Mouse (Mus musculus) gastrocnemius, adult 18-20 months (tissue): ENCODE data around the gene Olfml2b. TPM values are rescaled to one million over a fixed set of nuclear protein-coding genes. Genes with fewer than 3 reads are reported as not detected.

Experiments
- DNase-seq: peaks from one replicate; pipeline ENCODE4 v3.0.0; 2021; ENCODE audit warnings: low spot score
- long read RNA-seq, 2 experiments: library from polyadenylated mRNA; stranded (forward); transcript quantifications; one replicate each; pipeline ENCODE4 v2.0.0; 2021
- total RNA-seq, 2 experiments: library from RNA; stranded (reverse); gene quantifications; 2 replicates each; pipeline ENCODE4 v1.2.3; 2021

The Olfml2b gene
- 1 to 10 TPM; 2.8 to 3.3 TPM for total RNA-seq
- long read RNA-seq, experiment 1, transcript Olfml2b-201 (8 exons, 3,095 nt) = major isoform, 11 of 12 reads
- long read RNA-seq, experiment 1, partial matches to known transcripts = 0 of 12 reads
- long read RNA-seq, experiment 1, other reads (novel, unspliced or antisense) = 1 of 12 reads
- long read RNA-seq, experiment 2, partial matches to known transcripts = 0 of 1 reads
- long read RNA-seq, experiment 2, other reads (novel, unspliced or antisense) = 0 of 1 reads

DNA sequence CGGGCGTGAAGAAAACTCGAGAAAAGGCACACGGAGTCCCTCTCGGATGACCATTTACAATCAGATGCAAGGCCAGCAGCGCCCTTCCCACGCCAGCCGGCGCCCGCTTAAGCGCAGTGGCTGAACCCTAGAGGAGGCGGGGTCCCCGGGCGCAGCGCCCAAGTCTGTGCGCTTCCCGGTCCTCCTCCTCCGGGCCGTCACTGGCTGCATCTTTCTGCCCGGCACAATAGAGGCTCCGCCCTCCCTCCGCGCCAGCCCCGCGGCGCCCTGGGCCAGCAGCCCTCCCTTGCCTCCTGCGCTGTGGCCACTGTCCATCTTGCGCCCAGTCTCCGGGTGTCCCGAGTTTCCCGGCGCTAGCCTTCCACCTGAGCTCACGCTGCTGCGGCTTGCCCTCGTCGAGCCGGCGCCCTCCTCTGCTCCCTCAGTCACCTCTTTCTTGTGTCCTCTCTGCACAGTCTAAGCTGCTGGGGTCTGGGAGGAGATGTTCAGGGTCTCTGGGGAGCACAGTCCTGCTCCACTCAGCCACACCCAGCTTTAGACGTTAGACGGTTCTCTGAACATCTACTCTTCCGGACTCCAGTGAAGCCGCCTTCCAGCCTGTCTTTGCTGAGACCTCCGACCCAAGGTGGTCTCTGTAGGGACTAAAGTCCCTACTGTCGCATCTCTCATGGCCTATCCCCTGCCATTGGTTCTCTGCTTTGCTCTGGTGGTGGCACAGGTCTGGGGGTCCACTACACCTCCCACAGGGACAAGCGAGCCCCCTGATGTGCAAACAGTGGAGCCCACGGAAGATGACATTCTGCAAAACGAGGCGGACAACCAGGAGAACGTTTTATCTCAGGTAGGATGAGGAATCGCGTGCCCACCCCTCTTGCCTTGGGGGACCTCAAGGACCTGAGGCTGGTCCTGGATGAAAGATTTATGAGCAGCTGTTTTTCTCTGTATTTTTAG, at the start of gene Olfml2b:
TSS of gene Olfml2b (plus strand) at position 278 of the 951 bp plus-strand sequence.
- DNase-seq = peak; percentile 76

DNA sequence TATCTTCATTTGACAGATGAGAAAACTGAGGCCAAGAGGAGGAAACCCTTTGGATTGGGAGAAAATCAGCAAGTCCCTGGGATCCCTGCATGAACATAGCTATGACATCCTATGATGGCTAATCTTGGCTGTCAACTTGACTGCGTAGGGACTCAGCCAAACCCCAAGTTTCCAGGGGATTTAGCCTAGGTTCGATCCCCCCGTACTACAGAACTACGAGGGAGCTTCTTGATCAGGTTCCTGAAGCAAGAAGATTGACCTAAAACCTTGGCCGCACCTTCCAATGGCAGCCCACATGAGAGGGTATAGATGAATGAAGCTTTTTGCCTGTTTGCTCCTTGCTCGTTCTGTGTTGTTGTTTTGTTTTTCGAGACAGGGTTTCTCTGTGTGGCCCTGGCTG, 49.8 kb upstream of the Olfml2b start:
- DNase-seq = no peak

DNA sequence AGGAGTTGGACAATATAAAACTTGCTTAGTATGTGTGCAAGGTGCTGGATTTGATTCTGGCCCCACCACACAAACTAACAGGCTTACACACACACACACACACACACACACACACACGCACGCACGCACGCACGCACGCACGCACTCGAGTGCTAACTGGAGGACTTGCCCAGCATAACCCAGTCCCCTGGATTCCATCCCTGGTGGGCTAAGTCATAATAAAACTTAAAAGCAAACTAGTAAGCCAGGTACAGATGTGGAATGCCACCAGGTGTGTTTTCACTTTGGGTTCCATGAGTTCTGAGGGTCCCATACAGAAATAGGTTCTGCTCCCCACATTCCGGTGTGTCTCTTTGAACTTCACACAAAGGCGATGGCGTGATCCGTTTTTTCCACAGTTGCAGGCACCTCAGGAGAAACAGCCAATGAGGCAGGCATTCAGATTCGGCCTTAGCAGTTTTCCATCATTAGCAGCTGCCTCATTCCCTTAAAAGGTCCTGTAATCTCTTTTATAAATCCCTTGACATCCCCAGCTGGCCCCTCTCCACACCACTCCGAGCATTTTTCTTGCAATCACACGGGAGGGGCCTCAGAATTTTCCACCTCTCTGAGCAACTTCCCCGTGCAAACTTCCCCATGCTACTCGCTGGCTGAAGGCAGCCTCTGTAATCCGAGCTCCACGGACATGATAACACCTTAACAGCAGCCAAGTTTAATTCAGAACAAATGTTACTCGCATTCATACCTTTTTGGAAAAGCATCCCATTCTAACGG, 38.9 kb upstream of the Olfml2b start:
- no peak for DNase-seq

DNA sequence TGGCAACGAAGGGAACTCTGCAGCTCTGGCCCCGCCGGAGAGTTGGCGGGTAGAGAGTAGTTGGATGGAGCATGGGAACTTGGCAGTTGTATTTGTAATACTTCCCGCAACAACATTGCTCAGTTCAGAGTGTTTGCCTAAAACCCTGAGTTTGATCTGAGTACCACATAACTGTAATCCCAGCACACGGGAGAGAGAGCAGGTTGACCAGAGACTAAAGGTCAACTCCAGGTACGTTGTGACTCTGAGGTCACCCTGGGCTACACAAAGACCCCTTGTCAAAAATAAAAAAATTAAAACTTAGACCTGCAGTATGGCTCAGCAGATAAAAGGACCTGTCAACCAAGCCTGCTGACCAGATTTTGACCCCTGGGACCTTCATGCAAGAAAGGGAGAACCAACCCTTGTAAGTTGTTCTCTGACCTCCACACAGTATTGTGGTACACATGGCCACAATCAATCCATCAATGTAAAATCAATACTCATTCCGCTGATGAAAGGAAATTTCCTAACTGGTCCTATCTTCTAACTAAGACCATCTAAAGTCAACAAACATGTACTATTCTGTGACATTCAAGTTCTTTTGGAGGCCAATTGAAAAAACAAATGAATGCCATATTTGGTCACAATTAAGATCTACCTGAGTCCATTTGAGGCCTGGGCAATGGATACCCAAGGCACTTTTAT, 37.0 kb upstream of the Olfml2b start:
- no peak for DNase-seq

DNA sequence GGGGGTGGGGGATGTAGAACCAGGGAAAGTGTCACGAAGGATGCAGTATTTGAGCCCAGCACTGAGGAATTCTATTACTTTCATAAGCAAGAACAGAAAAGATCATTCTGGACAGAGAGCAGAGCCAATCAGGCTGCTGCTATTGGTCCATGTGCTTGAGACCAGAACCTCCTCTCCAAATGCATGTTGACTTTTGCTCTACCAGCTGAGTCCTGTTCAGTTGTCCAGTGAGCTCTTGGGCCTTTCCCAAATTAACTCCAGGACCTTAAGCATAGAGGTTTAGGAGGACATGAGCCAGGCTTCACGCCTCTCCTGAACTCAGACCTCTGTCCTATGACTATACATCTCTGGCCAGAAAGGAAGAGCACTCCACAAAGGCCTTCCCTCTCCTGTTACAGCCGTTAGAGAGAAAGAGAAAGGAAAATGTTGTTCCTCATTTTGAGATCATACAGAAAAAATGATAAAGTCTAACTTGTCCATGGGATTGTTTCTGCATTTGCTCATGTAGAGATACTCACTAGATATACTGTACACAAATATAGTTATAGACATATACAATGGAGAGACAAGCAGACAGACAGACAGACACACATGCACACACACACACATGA, 35.8 kb upstream of the Olfml2b start:
- no peak for DNase-seq

DNA sequence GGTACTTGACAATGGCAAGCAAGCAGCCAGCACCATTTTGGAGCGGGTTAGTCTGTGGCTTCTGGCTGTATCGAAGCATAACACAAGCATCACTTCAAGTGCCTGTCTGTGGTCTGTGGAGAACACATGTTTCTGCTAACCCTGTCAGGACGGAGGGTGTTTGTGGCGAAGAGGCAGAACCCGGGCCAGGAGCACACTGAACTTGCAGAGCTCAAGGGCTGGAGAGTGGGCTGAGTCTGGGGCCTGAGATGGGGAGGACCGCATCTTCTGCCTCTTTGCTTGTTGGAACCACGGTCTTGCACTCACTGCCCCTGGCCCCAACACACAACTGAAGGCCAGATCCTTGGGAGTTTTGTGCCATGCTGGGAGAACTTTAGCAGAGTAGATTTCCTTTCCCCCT, 34.5 kb upstream of the Olfml2b start:
- no peak for DNase-seq

GRCm38 (mm10) chr1:170610289-170610688, 34.0 kb upstream of the Olfml2b start:
- DNase-seq = no peak

GRCm38 (mm10) chr1:170610695-170611094, 33.6 kb upstream of the Olfml2b start:
- DNase-seq = no peak

DNA sequence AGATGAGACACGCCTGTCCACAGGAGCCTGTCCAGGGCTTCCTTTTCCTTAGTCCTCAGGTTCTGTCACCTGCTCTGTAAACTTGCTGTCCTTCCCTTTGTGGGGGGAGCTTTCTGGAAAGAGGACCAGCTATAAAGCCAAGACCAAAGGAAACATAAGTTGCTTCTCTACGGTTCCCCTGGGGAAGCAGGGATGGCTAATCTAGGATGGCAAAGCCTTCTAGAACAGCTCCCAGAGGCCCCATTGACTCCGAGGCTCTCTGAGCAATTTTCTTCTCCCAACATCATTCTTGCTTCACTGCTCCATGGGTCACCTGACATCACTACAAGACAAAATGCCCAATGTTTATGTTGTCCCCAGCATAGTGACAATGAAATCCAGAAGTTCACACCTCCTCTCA, 32.7 kb upstream of the Olfml2b start:
- no peak for DNase-seq

DNA sequence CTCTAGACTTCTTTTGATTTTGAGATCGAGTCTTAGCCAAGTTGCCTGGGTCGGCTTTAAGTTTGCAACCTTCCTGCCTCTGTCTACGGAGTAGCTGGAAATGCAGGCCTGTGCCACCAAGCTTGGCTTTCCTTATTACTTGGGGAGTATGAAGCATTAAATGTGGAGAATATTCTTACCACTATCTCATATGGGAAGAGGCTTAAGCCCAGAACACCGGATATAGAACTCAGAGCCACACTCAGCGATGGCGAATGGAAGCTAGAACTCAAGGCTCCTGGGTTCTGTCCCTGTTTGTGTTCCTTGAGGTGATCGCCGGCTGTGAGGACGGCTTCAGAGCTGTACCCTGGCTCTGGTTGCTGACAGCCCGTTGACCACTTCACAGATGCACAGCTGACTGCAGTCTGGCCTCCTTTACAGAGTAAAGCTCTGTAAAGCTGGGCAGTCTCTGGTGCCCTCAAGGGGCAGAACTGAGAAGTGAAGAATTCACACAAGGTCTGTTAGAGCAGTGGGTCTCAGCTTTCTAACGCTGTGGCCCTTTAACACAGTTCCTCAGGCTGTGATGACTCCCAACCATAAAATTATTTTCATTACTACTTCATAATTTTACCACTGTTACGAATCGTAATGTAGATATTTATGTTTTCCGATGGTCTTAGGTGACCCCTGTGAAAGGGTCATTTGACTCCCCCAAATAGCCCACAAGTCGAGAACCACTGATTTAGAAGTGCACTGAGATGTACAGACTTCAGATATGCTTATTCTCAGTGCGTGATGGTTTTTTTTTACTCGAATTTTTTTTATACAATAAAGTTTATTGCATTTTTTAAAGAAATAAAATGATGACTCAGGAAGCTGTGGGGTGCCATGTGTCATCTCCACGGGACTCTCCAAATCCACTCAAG, 31.1 kb upstream of the Olfml2b start:
- peak; percentile 43 for DNase-seq

DNA sequence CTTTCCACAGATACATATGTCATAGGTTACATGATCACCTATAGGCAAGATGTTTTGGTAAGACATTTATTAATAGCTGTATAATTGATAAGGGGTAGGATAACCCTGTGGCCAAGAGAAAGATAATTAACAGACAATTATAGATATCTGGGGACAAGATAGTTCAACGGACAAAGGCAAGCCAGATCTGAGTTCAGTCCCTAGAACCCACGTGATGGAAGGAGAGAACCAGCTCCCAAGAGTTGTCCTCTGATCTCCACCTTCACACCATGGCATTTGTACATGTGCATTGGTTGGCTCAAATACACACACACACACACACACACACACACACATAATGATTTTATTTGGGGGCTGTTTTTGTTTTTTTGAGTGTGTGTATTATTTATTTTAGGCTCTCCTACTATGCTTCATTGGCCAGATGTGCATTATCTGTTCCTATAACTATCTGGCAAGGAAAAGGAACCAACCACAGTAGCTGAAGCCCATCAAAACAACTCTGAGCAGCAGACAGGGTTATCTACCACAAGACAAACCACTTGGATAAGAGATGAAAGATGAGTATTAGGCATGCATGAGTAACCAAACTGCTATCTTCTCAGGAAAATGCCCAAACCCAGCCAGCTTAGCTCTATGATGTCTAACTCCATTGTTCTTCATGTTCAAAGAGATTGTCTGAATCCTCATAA, 24.5 kb upstream of the Olfml2b start:
- DNase-seq = no peak

DNA sequence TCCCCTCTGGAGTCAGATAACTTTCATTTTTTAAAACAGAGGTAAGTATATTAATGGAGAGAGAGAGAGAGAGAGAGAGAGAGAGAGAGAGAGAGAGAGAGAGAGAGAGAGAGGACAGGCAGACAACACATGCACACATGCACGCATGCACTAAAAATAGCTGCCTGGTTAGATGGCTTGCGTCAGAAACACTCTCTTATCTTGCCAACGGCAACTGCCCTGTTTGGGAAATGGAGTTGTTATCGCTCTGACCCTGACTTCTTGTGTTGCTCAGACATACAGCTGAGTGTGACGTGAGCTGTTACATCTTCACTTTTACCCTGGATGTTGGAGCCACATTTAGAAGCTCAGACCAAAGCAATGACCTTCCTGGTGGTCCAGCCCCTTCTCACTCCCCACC, 21.4 kb upstream of the Olfml2b start:
- DNase-seq = no peak

- DNase-seq = no peak
These were observed 20.9 kb upstream of the Olfml2b start for GRCm38 (mm10) chr1:170623432-170623831.

GRCm38 (mm10) chr1:170630489-170630888, 13.8 kb upstream of the Olfml2b start:
- DNase-seq = no peak

DNA sequence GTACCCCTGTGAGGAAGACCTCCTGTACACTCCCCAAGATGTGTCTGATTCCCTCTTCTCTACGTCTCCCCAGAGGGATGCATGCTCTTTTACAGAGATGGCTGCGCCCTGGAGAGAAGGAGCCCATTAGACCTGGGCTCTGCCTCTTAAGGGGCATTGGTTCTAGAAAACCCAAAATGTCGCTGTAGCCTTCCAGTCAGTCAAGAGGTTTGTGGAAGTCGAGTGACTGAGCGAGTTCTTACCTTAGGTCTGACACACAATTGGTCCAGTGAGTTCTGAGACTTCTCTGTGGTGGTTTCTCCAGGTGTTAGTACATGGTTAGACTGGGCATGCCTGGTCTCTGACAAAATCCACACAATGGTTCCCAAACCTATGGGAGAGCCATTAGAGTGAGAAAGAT, 12.8 kb upstream of the Olfml2b start:
- DNase-seq = no peak

DNA sequence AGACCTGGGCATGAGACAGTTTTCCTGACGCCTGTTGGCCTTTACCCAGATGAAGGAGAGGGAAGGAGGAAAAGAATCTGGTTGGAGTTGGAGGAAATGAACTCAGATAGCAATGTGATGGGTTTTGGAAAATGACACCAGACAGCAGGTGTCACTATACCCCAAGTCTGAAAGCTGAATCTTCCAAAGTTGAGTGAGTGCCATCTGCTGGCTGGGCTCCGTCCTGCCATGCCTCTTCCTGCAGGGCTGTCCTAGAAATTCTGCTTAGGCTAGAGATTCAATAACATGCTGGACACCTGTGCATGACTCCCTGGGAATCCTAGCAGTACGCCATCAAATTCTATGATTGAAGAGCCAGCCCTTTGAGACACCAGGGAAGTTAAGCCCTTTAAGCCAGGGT, 11.9 kb upstream of the Olfml2b start:
- peak; percentile 80 for DNase-seq

DNA sequence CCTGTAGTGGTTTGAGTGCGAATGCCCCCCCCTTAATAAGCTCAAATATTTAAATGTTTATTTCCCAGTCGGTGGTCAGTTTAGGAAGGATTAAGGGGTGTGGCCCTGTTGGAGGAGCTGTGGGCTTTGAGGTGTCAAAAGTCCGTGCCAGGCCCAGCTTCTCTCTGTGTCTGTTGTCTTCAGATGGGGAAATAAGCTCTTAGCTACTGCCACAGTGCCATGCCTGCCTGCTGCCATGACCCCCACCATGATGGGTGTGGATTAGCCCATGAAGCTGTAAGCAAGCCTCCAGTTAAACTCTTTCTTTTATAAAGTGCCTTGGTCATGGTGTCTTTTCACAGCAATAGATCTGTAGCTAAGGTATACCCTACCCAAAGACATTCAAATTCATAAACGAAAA, 11.5 kb upstream of the Olfml2b start:
- no peak for DNase-seq

DNA sequence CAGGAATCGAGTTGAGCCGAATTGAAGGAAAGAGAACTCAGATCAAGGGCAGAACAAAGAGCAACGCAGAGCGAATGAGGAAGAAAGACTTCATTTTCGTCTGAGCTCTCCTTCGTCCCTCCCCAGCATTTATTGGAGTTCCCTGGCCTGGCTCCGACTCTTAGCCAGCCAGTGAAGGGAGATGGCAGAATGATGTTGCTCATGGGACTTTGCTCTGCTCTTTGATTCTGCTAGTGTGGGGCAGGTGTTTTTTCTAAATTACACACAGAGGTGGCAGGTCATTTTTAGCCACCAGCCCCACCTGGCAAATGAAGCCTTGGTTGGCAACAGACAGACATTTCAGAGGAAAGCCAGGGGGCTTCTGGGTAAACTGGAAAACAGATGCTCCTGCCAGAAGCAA, 5.4 kb upstream of the Olfml2b start:
- no peak for DNase-seq

DNA sequence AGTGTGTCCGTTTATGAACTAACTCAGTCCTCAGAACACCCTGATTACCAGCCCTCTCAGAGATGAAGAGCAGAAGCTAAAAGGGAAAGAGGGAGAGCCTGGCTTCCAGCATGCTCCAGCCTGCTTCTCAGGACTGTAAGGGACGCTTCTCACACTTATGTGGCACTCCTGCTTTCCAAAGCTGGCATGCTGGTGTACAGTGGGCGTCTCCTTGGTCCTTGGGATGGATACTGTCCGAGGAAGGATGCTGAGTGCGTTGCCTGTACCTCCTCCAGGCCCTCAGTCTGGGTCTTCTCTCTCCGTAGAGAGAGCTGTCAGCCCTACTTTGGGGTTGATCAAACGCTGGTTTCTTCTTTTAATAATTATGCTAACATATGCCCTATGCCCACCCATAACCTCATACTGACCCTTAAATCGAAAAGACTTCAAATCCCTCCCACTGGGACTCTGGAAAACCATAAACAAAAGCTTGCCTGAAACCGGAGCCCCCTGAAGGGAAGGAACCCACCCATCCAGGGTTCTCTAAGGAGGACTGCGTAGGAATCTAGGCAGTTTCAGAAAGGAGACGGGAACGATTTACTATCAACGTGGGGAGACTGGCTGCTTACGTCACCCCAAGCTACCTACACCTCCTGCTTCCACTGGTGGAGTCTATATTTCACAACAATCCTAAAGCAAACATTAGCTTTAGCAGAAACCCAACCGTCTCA, 1.7 kb downstream of the Olfml2b start:
- DNase-seq = no peak
